Mouse (Mus musculus): ENCODE measurements around the gene Spats2.
A peak's percentile ranks its signal among the peaks of the same experiment; 100 is the strongest.
"Not testable (repeated sequence)": the region's sequence is repeated elsewhere in the genome, so short reads cannot be mapped to it uniquely, and the experiment has no call there.

The Spats2 gene

GRCm38 (mm10) chr15:99224208-99224911 is 98.6 kb downstream of the Spats2 start, which contains the start of gene Kcnh3:
Kcnh3 (plus strand) TSS chr15:99224861.
- peak; percentile 61 for DNase-seq (ENCODE audit: low spot score)

GRCm38 (mm10) chr15:99225081-99225810 is 99.5 kb downstream of the Spats2 start:
- DNase-seq (ENCODE audit: low spot score), result no peak

- no peak for DNase-seq (ENCODE audit: low spot score)
Measured at GRCm38 (mm10) chr15:99226090-99226489, 100.4 kb downstream of the Spats2 start.

- DNase-seq (ENCODE audit: low spot score), result no peak
Measured at GRCm38 (mm10) chr15:99231998-99232397, 106.3 kb downstream of the Spats2 start.

- DNase-seq (ENCODE audit: low spot score), result no peak
Measured at GRCm38 (mm10) chr15:99233719-99234118, 108.0 kb downstream of the Spats2 start.

GRCm38 (mm10) chr15:99234326-99235010 is 108.8 kb downstream of the Spats2 start:
- DNase-seq (ENCODE audit: low spot score), result peak; percentile 73

GRCm38 (mm10) chr15:99238006-99238405 is 112.3 kb downstream of the Spats2 start:
- DNase-seq (ENCODE audit: low spot score), result no peak

- DNase-seq (ENCODE audit: low spot score), result no peak
Measured at GRCm38 (mm10) chr15:99240129-99240528, 114.4 kb downstream of the Spats2 start.

- DNase-seq (ENCODE audit: low spot score), result no peak
Measured at GRCm38 (mm10) chr15:99241249-99241648, 115.5 kb downstream of the Spats2 start.

GRCm38 (mm10) chr15:99242045-99242444 is 116.3 kb downstream of the Spats2 start:
- no peak for DNase-seq (ENCODE audit: low spot score)

GRCm38 (mm10) chr15:99246736-99247135 is 121.0 kb downstream of the Spats2 start:
- DNase-seq (ENCODE audit: low spot score), result not testable (repeated sequence)

GRCm38 (mm10) chr15:99248972-99249371 is 123.3 kb downstream of the Spats2 start:
- DNase-seq (ENCODE audit: low spot score), result no peak

GRCm38 (mm10) chr15:99249938-99250337 is 124.2 kb downstream of the Spats2 start:
- DNase-seq (ENCODE audit: low spot score), result no peak

- DNase-seq (ENCODE audit: low spot score), result not testable (repeated sequence)
Measured at GRCm38 (mm10) chr15:99251111-99251510, 125.4 kb downstream of the Spats2 start.

- DNase-seq (ENCODE audit: low spot score), result peak; percentile 96
Measured at GRCm38 (mm10) chr15:99251626-99252380, 126.1 kb downstream of the Spats2 start, which contains the start of gene Mcrs1. Mcrs1 (minus strand) TSS chr15:99251961.

- DNase-seq (ENCODE audit: low spot score), result no peak
Measured at GRCm38 (mm10) chr15:99252381-99253174, 126.9 kb downstream of the Spats2 start.

- DNase-seq (ENCODE audit: low spot score), result not testable (repeated sequence)
Measured at GRCm38 (mm10) chr15:99253175-99253479, 127.4 kb downstream of the Spats2 start.

- DNase-seq (ENCODE audit: low spot score), result no peak
Measured at GRCm38 (mm10) chr15:99253772-99254171, 128.1 kb downstream of the Spats2 start.

- DNase-seq (ENCODE audit: low spot score), result no peak
Measured at GRCm38 (mm10) chr15:99254477-99255005, 128.8 kb downstream of the Spats2 start.

GRCm38 (mm10) chr15:99255241-99255749 is 129.6 kb downstream of the Spats2 start:
- DNase-seq (ENCODE audit: low spot score), result no peak
